Mouse (Mus musculus) myocyte (in vitro differentiated cells): ENCODE results near the gene Mamld1.

Experiments
- CEBPB ChIP-seq: IDR thresholded peaks from 2 replicates; pipeline ENCODE4 v1.6.1; 2011; ENCODE audit warnings: mild to moderate bottlenecking, moderate library complexity; ENCODE audit not compliant: poor library complexity, insufficient read depth, severe bottlenecking
- USF1 ChIP-seq: IDR thresholded peaks from one replicate; pipeline ENCODE4 v1.6.1; 2011; ENCODE audit warnings: low read depth, mild to moderate bottlenecking, control low read depth, moderate library complexity

GRCm38 (mm10) chrX:71051361-71052114 is 1.5 kb downstream of the Mamld1 start:
- no peak for TF ChIP-seq USF1
- no peak for TF ChIP-seq CEBPB
